In genomic region chr2:180472306-180473079, GRCm38 (mm10) we compare ENCODE assay signal across 8 mouse cellular contexts. TPM values are rescaled to one million over a fixed set of nuclear protein-coding genes. Genes with fewer than 3 reads are reported as not detected.
A peak's percentile ranks its signal among the peaks of the same experiment; 100 is the strongest.
DNase-seq lines count a peak whose midpoint lies in the region; ATAC-seq and TF ChIP-seq lines count a peak whose summit lies in the region.

No protein-coding gene starts in this region.

- 4% methylated on average over 21 of the region's 21 CpGs for WGBS in forebrain, embryonic 16.5 days
- 4% methylated on average over 21 of the region's 21 CpGs for WGBS in kidney, postnatal 0 days
- 6% methylated on average over 21 of the region's 21 CpGs for WGBS in midbrain, embryonic 10.5 days

- H3K9ac ChIP-seq in forebrain, embryonic 16.5 days (replicated peaks; ENCODE audit: low read depth, low read length): no peak overlapping the region
- no peak overlapping the region; the same call in 1 of the 2 replicates for H3K9ac ChIP-seq in kidney, postnatal 0 days (ENCODE audit: low read depth, low read length)

- H3K4me3 ChIP-seq in forebrain, embryonic 16.5 days (replicated peaks; ENCODE audit: low read length): no peak overlapping the region
- no peak overlapping the region for H3K4me3 ChIP-seq in kidney, postnatal 0 days (replicated peaks; ENCODE audit: low read depth, low read length)
- H3K4me3 ChIP-seq in midbrain, embryonic 10.5 days: peak overlapping the region; percentile 26

- ATAC-seq in forebrain, embryonic 16.5 days: peak; percentile 57
- peak; percentile 38; the same call in 1 of the 2 replicates for ATAC-seq in kidney, postnatal 0 days (replicated peaks; ENCODE audit: low FRiP score, low read depth)

- H3K4me1 ChIP-seq in forebrain, embryonic 16.5 days (replicated peaks; ENCODE audit: control insufficient read depth, insufficient read depth, low read length): no peaks in the 10 kb centered on the region
- H3K4me1 ChIP-seq in kidney, postnatal 0 days (replicated peaks; ENCODE audit: insufficient read depth, low read length): no peaks in the 10 kb centered on the region; the same call in 1 of the 2 replicates
- H3K4me1 ChIP-seq in midbrain, embryonic 10.5 days: peaks cover 13% of the 10 kb centered on the region

- H3K36me3 ChIP-seq in forebrain, embryonic 16.5 days (ENCODE audit: control insufficient read depth, insufficient read depth): no peaks in the 10 kb centered on the region
- H3K36me3 ChIP-seq in kidney, postnatal 0 days (ENCODE audit: insufficient read depth, low read length): no peaks in the 10 kb centered on the region
- 0 out of 2 replicates have a peak, but pooled peaks cover 5% of the 10 kb centered on the region for H3K36me3 ChIP-seq in midbrain, embryonic 10.5 days

- no peak overlapping the region for H3K4me2 ChIP-seq in forebrain, embryonic 16.5 days (ENCODE audit: low read length)
- peak overlapping the region; percentile 31; the same call in 1 of the 2 replicates for H3K4me2 ChIP-seq in kidney, postnatal 0 days (ENCODE audit: low read length)

- no peak overlapping the region for H3K27ac ChIP-seq in forebrain, embryonic 16.5 days (ENCODE audit: low read length)
- no peak overlapping the region for H3K27ac ChIP-seq in kidney, postnatal 0 days
- H3K27ac ChIP-seq in midbrain, embryonic 10.5 days (replicated peaks): no peak overlapping the region

- peak; percentile 26 to 32 for DNase-seq in cerebellum, postnatal 36 days
- no peak for DNase-seq in cerebellum, adult 9-11 months
- DNase-seq in 416B (ENCODE audit: low read depth): peak; percentile 74
- peak; percentile 66 for DNase-seq in adrenal gland, postnatal 14 days
- peak; percentile 76 for DNase-seq in kidney, postnatal 0 days (ENCODE audit: low spot score)
- DNase-seq in midbrain, embryonic 10.5 days (ENCODE audit: low spot score): peak; percentile 62
- peak; percentile 56 for DNase-seq in thymus, postnatal 0 days (ENCODE audit: low spot score)

- H3K27me3 ChIP-seq in forebrain, embryonic 16.5 days (replicated peaks; ENCODE audit: control insufficient read depth, insufficient read depth, low read length): no peaks in the 10 kb centered on the region
- no peaks in the 10 kb centered on the region for H3K27me3 ChIP-seq in kidney, postnatal 0 days (ENCODE audit: insufficient read depth, low read length)
- H3K27me3 ChIP-seq in midbrain, embryonic 10.5 days (ENCODE audit: low read depth, poor library complexity, severe bottlenecking): peaks cover 48% of the 10 kb centered on the region

- peak; percentile 79; the same call in 1 of the 2 replicates for TF ChIP-seq CTCF in kidney, postnatal 0 days (IDR thresholded peaks at IDR 0.05; ENCODE audit: low read depth)

- no peaks in the 10 kb centered on the region for H3K9me3 ChIP-seq in forebrain, embryonic 16.5 days (ENCODE audit: control insufficient read depth, low read length)
- no peaks in the 10 kb centered on the region for H3K9me3 ChIP-seq in kidney, postnatal 0 days (replicated peaks; ENCODE audit: low read length)
- H3K9me3 ChIP-seq in midbrain, embryonic 10.5 days (replicated peaks): no peaks in the 10 kb centered on the region

RNA-seq across cellular contexts. Expression of gene Slco4a1, which starts 16.4 kb away (rescaled TPM):
- total RNA-seq in adrenal gland, postnatal 14 days (2021): 7.0 and 7.1 TPM in 2 replicates
- polyA plus RNA-seq in forebrain, embryonic 16.5 days (2015; fragmentation: Nextera tagmentation; extraction: Ambion mirVana): 1.3 and 1.5 TPM in 2 replicates
- polyA plus RNA-seq in kidney, postnatal 0 days (2015; fragmentation: Nextera tagmentation; extraction: Ambion mirVana): 11.9 and 12.7 TPM in 2 replicates
- 5.3 and 6.7 TPM in 2 replicates for polyA plus RNA-seq in midbrain, embryonic 10.5 days (2016; fragmentation: Nextera tagmentation; extraction: Ambion mirVana)
- 8.1 and 8.9 TPM in 2 replicates for polyA plus RNA-seq in thymus, postnatal 0 days (2015; fragmentation: Nextera tagmentation; extraction: Ambion mirVana)

RNA-seq across cellular contexts. Expression of gene Ntsr1, which starts 27.3 kb away (rescaled TPM):
- 0.08 TPM in 1 of 2 replicates, not detected in the other for total RNA-seq in adrenal gland, postnatal 14 days (2021)
- polyA plus RNA-seq in forebrain, embryonic 16.5 days (2015; fragmentation: Nextera tagmentation; extraction: Ambion mirVana): 13.2 and 13.4 TPM in 2 replicates
- polyA plus RNA-seq in kidney, postnatal 0 days (2015; fragmentation: Nextera tagmentation; extraction: Ambion mirVana): 4.4 and 4.9 TPM in 2 replicates
- polyA plus RNA-seq in midbrain, embryonic 10.5 days (2016; fragmentation: Nextera tagmentation; extraction: Ambion mirVana): 0.10 and 0.24 TPM in 2 replicates
- polyA plus RNA-seq in thymus, postnatal 0 days (2015; fragmentation: Nextera tagmentation; extraction: Ambion mirVana): 0.04 and 0.10 TPM in 2 replicates
